Mouse (Mus musculus) cortical plate, adult 2 months (tissue): ENCODE results near the gene Spesp1. TPM values are rescaled to one million over a fixed set of nuclear protein-coding genes. Genes with fewer than 3 reads are reported as not detected.
A peak's percentile ranks its signal among the peaks of the same experiment; 100 is the strongest.

ENCODE experiments used
- H3K27ac ChIP-seq: fragments of 200-500 bp; 2 replicates; pipeline ENCODE4 v1.5.1; 2012; ENCODE audit warnings: low read length, control low read depth, inconsistent platforms; ENCODE audit not compliant: insufficient read depth
- H3K4me1 ChIP-seq: fragments of 200-500 bp; 2 replicates; pipeline ENCODE4 v1.6.1; 2011; ENCODE audit warnings: low read length; ENCODE audit not compliant: control insufficient read depth, insufficient read depth
- H3K4me3 ChIP-seq: fragments of 200-500 bp; 2 replicates; pipeline ENCODE4 v1.5.1; 2011; ENCODE audit warnings: mild to moderate bottlenecking, low read length, control low read depth; ENCODE audit not compliant: insufficient read depth
- CTCF ChIP-seq: fragments of 200-500 bp; IDR thresholded peaks from 2 replicates; pipeline ENCODE4 v1.5.1; 2011; ENCODE audit warnings: mild to moderate bottlenecking, control low read depth, low read length; ENCODE audit not compliant: insufficient read depth; ENCODE audit errors: extremely low read depth
- POLR2A ChIP-seq: fragments of 200-500 bp; IDR thresholded peaks from 2 replicates; pipeline ENCODE4 v1.6.1; 2011; ENCODE audit warnings: mild to moderate bottlenecking, low read length, control low read depth; ENCODE audit not compliant: insufficient read depth; ENCODE audit errors: extremely low read depth
- polyA plus RNA-seq: library from polyadenylated mRNA; depleted of rRNA; stranded (reverse); fragments of >200 nt; gene quantifications from 2 replicates; pipeline ENCODE4 v1.2.3, GENCODE M21; 2012

Spesp1 gene
- polyA plus RNA-seq, 1 experiment, result not detected

DNA sequence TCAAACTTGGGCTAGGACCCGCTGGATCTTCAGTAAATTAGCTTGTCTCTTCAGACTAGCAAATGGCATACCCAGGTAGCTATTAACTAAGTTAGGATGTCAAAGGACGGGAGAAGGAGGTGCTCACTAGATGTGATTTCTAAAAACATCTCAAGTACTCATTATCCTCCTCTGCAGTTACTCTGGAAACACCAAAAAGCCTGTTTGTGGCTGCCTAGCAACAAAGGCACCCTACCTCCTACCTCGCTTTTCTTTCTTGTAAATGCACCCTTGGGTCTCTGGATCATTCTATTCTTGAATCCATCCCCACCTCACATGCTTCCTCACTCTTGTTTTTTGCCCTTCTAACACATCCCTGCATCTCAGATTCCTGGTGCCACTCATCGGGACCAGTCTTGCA is 5.1 kb downstream of the Spesp1 start:
- no peak for TF ChIP-seq POLR2A
- TF ChIP-seq CTCF, result no peak
- H3K27ac ChIP-seq, result 0 out of 2 replicates have a peak overlapping the region, but pooled peaks have one; percentile 10
- no peak overlapping the region for H3K4me3 ChIP-seq
- no peaks in the 10 kb centered on the region for H3K4me1 ChIP-seq

DNA sequence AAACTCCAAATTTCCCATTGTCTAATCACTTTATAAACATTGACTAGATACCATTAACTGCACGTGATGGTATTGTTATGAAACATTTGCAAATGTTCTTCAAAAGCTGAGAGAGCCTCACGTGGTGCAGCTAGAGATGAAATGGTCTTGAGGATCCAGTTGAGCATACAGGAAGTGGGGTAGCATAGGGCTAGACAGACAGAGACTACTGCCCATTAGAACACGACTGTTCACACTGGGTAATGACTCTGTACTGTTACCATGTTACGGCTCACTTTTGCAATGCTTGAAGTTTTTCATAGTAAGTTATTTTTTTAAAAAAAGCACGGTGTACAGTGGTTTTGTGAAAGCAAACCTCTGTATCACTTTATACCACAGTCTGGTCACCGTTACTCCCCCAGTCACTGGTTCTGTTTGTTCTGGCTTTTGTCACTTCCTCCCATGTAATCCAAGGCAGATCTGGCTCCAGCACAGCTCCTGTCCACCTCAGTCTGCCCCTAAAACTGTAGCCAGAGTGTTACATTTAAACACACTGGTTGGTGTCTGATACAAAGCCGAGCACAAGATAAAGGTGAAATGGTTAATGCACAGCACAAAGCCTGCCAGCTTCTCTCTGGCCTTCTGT is 11.1 kb downstream of the Spesp1 start:
- no peak for TF ChIP-seq POLR2A
- no peak for TF ChIP-seq CTCF
- Histone ChIP-seq H3K27ac (no peak overlapping the region), H3K4me1 (no peaks in the 10 kb centered on the region), H3K4me3 (no peak overlapping the region)

- TF ChIP-seq CTCF (no peak), POLR2A (no peak)
- no peak overlapping the region for H3K27ac ChIP-seq
- H3K4me1 ChIP-seq, result no peaks in the 10 kb centered on the region
- H3K4me3 ChIP-seq, result no peak overlapping the region
Observed at GRCm38 (mm10) chr9:62269161-62269560, 12.8 kb downstream of the Spesp1 start.

DNA sequence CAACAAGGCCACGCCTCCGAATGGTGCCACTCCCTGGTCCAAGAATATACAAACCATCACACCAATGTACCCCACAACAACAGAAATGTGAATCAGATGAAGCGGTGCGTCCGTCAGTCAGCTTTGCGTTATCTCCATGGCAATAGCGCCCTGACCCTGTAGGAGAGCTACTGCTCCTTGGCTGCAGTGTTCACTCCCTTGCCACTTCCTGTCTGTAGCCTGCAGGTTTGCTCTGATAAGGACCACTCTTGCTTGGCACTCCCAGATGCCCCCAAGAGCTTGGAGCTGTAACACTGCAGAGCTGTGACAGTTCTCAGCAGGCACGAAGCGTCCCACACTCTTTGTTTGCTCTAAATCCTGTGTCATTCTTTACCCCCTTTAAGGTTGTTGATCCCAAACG is 16.7 kb downstream of the Spesp1 start:
- TF ChIP-seq POLR2A (no peak), CTCF (no peak)
- peaks cover 3% of the 10 kb centered on the region; the same call in 1 of the 2 replicates for H3K4me1 ChIP-seq
- H3K4me3 ChIP-seq, result no peak overlapping the region
- H3K27ac ChIP-seq, result no peak overlapping the region

DNA sequence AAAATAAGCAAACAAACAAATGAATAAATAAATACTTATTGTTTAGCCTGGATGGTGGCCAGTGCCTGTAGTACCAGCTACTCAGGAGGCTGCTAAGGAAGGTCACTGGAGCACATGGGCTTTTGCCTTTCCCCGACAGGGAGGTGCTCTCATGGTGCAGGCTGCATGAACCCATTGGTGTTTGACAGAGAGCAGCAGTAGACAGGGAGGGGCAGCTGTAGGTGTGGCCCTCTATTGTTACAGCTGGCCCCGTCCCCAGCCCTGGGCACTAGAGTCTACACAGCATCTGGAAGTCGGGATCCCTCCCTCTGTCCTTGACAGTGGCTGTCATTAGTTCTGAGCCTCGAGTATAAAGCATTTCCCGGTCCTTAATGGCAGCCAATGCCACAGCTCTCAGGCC is 18.4 kb downstream of the Spesp1 start:
- no peak for TF ChIP-seq CTCF
- no peak for TF ChIP-seq POLR2A
- no peak overlapping the region for H3K27ac ChIP-seq
- no peak overlapping the region for H3K4me3 ChIP-seq
- H3K4me1 ChIP-seq, result peaks cover 3% of the 10 kb centered on the region; the same call in 1 of the 2 replicates

- H3K4me3 ChIP-seq, result no peak overlapping the region
- H3K4me1 ChIP-seq, result peaks cover 3% of the 10 kb centered on the region; the same call in 1 of the 2 replicates
- TF ChIP-seq CTCF, result no peak
- no peak for TF ChIP-seq POLR2A
- no peak overlapping the region for H3K27ac ChIP-seq
Observed at GRCm38 (mm10) chr9:62261406-62261805, 20.6 kb downstream of the Spesp1 start.

- H3K4me3 ChIP-seq, result no peak overlapping the region
- peaks cover 3% of the 10 kb centered on the region; the same call in 1 of the 2 replicates for H3K4me1 ChIP-seq
- TF ChIP-seq CTCF, result no peak
- TF ChIP-seq POLR2A, result no peak
- H3K27ac ChIP-seq, result no peak overlapping the region
Observed at GRCm38 (mm10) chr9:62261006-62261405, 21.0 kb downstream of the Spesp1 start.

- TF ChIP-seq CTCF, result no peak
- TF ChIP-seq POLR2A, result no peak
- peaks cover 3% of the 10 kb centered on the region; the same call in 1 of the 2 replicates for H3K4me1 ChIP-seq
- no peak overlapping the region for H3K4me3 ChIP-seq
- no peak overlapping the region for H3K27ac ChIP-seq
Observed at GRCm38 (mm10) chr9:62258005-62258404, 24.0 kb downstream of the Spesp1 start.

DNA sequence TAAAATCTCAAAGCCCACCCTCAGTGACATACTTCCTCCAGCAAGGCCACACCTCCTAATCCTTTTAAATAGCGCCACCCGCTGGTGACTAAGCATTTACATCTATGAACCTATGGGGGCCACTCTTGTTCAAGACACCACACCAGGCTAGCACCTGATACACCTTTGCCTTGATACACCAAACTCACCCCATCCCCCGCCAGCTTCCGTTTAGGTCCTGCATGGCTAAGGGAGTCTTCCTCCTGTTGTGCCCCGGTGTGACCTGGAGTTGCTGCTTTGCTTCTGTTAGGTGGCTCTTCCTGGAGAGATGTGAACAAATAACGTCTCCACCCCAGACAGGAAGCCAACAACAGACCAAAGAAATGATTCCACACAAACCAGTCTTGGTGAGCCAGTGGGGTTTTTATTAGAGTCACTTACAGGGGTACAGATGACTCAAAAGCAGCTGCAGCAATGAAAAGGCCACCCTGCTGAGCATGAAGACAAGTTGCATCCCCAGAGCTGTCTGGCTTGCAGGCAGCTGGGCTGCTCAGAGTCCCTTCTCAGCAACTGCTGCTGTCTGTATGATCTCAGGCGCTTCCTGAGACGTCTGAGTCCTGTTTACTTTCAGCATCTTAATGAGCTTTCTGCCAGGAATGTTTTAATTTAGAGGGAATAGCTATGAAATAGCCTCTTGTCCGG is 26.0 kb downstream of the Spesp1 start:
- no peak overlapping the region for H3K27ac ChIP-seq
- peaks cover 1% of the 10 kb centered on the region; the same call in 1 of the 2 replicates for H3K4me1 ChIP-seq
- TF ChIP-seq POLR2A, result no peak
- no peak for TF ChIP-seq CTCF
- H3K4me3 ChIP-seq, result no peak overlapping the region

DNA sequence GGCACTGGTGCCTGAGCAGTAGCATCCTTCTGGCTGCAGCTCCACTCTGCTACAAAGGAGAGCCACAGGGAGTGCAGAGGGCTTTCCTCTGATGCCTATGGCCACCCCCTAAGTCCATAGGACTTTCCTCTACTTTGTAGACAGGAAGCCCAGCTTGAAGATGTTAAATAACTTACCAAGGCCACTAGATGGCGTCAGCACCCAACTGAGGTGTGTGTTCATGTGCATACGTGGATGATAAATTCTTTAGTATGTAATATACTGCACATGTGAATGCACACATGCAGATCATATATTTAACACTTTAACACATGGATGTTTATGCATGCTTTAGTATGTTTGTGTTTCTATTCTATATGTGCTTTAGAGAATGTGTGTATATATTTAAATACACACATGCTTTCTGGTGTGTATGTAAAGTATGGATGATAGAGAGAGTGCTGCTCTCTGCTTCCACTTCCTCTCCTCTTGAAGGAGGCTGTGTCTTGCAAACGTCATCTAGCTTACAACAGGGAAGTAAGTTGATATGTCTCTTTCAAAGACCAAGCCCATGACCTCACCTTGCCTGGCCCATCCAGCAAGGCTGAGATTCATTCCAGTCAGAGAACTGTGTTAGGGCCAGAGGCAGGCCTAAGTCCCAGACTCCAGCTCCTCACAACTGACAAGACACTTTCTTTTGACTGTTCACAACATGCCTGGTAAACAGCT is 28.1 kb downstream of the Spesp1 start:
- no peaks in the 10 kb centered on the region for H3K4me1 ChIP-seq
- H3K4me3 ChIP-seq, result no peak overlapping the region
- TF ChIP-seq POLR2A (no peak), CTCF (peak; percentile 75)
- no peak overlapping the region for H3K27ac ChIP-seq
